Mouse (Mus musculus) hindbrain, embryonic 14.5 days (tissue): ENCODE measurements around the gene Cd164l2. TPM values are rescaled to one million over a fixed set of nuclear protein-coding genes. Genes with fewer than 3 reads are reported as not detected.

Experiments
- ATAC-seq: fragments of 200-750 bp; cut with Nextera tagmentation; 2 replicates; pipeline ENCODE4 v1.8.0; 2017; ENCODE audit warnings: moderate number of reproducible peaks, mild to moderate bottlenecking, moderate TSS enrichment, moderate library complexity; ENCODE audit not compliant: low FRiP score
- DNase-seq: peaks from one replicate; pipeline ENCODE4 v3.0.0-alpha.2; 2015; ENCODE audit warnings: low spot score
- H3K27ac ChIP-seq: fragments of 300-500 bp; sonication (generic); 2 replicates; pipeline ENCODE4 v1.5.1; 2014; ENCODE audit warnings: mild to moderate bottlenecking, moderate library complexity
- H3K27me3 ChIP-seq: fragments of 300-500 bp; sonication (generic); 2 replicates; pipeline ENCODE4 v1.6.1; 2014; ENCODE audit warnings: mild to moderate bottlenecking, low read length, mixed read lengths; ENCODE audit not compliant: control insufficient read depth, insufficient read depth
- H3K36me3 ChIP-seq: fragments of 300-500 bp; sonication (generic); replicated peaks from 2 replicates; pipeline ENCODE4 v1.6.1; 2014; ENCODE audit not compliant: control insufficient read depth, insufficient read depth
- H3K4me1 ChIP-seq: fragments of 300-500 bp; sonication (generic); replicated peaks from 2 replicates; pipeline ENCODE4 v1.6.1; 2014; ENCODE audit warnings: antibody characterized with exemption, low read length, mixed read lengths; ENCODE audit not compliant: control insufficient read depth, insufficient read depth
- H3K4me2 ChIP-seq: fragments of 300-500 bp; sonication (generic); replicated peaks from 2 replicates; pipeline ENCODE4 v1.6.1; 2014; ENCODE audit warnings: mild to moderate bottlenecking, moderate library complexity
- H3K4me3 ChIP-seq: fragments of 300-500 bp; sonication (generic); replicated peaks from 2 replicates; pipeline ENCODE4 v1.5.1; 2014; ENCODE audit warnings: mild to moderate bottlenecking, low read length
- H3K9ac ChIP-seq: fragments of 300-500 bp; sonication (generic); 2 replicates; pipeline ENCODE4 v1.6.1; 2014
- H3K9me3 ChIP-seq: fragments of 300-500 bp; sonication (generic); 2 replicates; pipeline ENCODE4 v1.6.1; 2016; ENCODE audit warnings: low read length; ENCODE audit not compliant: control insufficient read depth
- WGBS: fragments of 180-500 bp; shearing (Covaris S2); extraction: QIAGEN DNeasy Blood & Tissue Kit; methylation state at CpG from one replicate; pipeline ENCODE4 v1.1.7; 2014; 5-methylcytosine and 5-hydroxymethylcytosine counted together
- polyA plus RNA-seq: library from polyadenylated mRNA; unstranded; fragments of >200 nt; fragmentation: Nextera tagmentation; extraction: Ambion mirVana; gene quantifications from 2 replicates; pipeline ENCODE4 v1.2.1, GENCODE M21; 2014

The Cd164l2 gene
- polyA plus RNA-seq, 1 experiment from 2014 or later, result 2.2 TPM

DNA sequence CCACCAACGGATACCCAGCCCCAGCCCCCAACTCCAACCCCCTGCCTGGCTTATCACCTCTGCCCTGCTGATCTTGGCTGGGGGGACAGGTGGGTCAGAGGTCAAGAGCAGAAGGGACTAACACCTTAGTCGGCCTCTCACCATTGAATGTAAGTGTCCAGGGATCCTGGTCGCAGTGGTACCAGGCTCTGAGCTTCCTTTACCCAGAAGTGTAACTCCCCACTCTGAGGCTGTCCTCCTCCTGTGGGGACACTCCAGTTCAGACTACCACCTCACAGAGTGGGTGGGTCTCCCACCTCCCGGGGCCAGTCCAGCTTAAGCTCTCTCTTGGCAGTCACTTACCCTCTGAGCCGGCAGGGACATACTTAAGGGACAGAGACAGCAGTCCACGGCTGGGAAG, 43.5 kb downstream of the Cd164l2 start:
- H3K36me3 ChIP-seq, result no peaks in the 10 kb centered on the region
- no peak for DNase-seq
- H3K9ac ChIP-seq, result no peak overlapping the region
- ATAC-seq, result no peak
- H3K4me3 ChIP-seq, result no peak overlapping the region
- H3K4me2 ChIP-seq, result no peak overlapping the region
- H3K4me1 ChIP-seq, result peaks cover 8% of the 10 kb centered on the region
- no peaks in the 10 kb centered on the region for H3K9me3 ChIP-seq
- no peak overlapping the region for H3K27ac ChIP-seq
- peaks cover 49% of the 10 kb centered on the region for H3K27me3 ChIP-seq
- WGBS, result 76% methylated on average over 6 of the region's 6 CpGs

DNA sequence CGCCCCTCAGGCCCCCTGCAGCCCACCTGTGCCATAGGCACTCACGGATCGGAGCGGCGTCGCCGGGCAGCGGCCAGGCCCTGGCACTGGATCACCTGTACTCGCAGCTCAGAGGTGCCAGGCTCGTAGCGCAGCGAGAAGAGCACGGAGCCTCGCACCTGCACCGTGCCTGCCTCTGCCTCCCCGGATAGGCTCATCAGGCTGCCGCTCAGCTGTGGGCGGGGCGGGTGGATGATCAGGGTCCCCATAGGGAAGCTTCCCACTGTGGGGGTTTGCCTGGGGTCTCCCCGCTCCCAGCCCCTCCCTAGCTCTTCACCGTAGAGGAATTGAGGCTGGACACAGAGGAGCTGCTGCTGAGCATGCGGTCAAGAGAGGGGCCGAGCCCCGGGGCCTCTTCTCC, 44.9 kb downstream of the Cd164l2 start:
- Histone ChIP-seq H3K27me3 (peaks cover 35% of the 10 kb centered on the region), H3K36me3 (no peaks in the 10 kb centered on the region), H3K4me3 (no peak overlapping the region), H3K4me1 (no peaks in the 10 kb centered on the region), H3K4me2 (no peak overlapping the region; the same call in 1 of the 2 replicates), H3K9me3 (no peaks in the 10 kb centered on the region), H3K9ac (no peak overlapping the region), H3K27ac (no peak overlapping the region)
- WGBS, result 18% methylated on average over 24 of the region's 24 CpGs
- ATAC-seq (no peak), DNase-seq (no peak)

DNA sequence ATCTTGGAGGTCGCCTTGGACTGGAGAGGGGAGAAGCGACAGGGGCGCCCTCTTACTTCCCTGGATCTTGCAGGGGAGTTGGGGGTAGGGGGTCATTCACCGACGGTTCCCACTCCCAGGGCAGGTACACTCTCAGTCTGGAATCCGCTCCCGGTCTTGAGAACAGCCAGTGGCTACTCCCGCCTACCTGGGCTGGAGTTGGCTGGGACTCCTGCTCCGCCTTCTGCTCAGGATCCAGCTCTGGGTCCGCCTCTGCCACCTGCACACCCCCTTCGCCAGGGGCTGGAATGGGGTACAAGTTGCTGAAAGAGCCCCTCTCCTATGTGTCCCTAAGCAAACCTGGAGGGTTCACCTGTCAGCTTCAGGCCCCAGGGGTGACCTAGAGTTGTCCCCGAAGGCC, 45.3 kb downstream of the Cd164l2 start:
- Histone ChIP-seq H3K36me3 (no peaks in the 10 kb centered on the region), H3K9me3 (no peaks in the 10 kb centered on the region), H3K4me3 (no peak overlapping the region), H3K27ac (no peak overlapping the region), H3K9ac (no peak overlapping the region), H3K4me2 (no peak overlapping the region), H3K4me1 (no peaks in the 10 kb centered on the region), H3K27me3 (peaks cover 31% of the 10 kb centered on the region)
- WGBS, result 38% methylated on average over 12 of the region's 12 CpGs
- ATAC-seq, result no peak
- no peak for DNase-seq

DNA sequence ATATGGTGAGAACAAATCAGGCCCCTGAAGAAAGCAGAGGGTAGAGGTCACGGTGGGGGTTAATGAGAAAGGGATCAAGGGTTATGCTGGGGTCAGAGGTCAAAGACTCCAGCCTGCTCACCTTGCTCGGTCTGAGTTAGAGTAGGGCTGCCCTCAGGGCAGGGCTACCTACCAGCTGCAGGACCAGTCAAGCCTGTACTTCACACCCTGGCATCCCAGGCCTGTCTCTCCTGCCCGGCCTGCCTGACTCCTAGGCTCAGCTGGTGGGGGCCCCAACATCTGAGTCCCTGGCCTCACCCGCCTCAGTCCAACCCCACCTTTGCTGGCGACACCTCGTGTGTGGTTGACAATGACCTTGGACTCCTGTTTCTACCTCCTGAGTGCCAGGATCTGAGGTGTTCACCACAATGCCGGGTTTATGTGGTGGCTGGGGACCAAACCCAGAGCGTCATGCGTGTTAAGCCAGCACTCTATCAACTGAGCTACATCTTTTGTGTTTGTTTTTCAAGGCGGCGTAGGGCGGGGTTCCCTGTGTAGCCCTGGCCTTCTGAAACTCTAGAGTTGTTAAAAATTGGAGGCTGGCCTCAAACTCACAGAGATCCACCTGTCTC, 46.0 kb downstream of the Cd164l2 start:
- Histone ChIP-seq H3K4me1 (no peaks in the 10 kb centered on the region), H3K4me2 (no peak overlapping the region), H3K9ac (no peak overlapping the region), H3K9me3 (no peaks in the 10 kb centered on the region), H3K27me3 (peaks cover 25% of the 10 kb centered on the region), H3K27ac (no peak overlapping the region), H3K4me3 (no peak overlapping the region), H3K36me3 (no peaks in the 10 kb centered on the region)
- whole genome bisulfite sequencing, result 85% methylated on average over 12 of the region's 12 CpGs
- DNase-seq (no peak), ATAC-seq (no peak)

DNA sequence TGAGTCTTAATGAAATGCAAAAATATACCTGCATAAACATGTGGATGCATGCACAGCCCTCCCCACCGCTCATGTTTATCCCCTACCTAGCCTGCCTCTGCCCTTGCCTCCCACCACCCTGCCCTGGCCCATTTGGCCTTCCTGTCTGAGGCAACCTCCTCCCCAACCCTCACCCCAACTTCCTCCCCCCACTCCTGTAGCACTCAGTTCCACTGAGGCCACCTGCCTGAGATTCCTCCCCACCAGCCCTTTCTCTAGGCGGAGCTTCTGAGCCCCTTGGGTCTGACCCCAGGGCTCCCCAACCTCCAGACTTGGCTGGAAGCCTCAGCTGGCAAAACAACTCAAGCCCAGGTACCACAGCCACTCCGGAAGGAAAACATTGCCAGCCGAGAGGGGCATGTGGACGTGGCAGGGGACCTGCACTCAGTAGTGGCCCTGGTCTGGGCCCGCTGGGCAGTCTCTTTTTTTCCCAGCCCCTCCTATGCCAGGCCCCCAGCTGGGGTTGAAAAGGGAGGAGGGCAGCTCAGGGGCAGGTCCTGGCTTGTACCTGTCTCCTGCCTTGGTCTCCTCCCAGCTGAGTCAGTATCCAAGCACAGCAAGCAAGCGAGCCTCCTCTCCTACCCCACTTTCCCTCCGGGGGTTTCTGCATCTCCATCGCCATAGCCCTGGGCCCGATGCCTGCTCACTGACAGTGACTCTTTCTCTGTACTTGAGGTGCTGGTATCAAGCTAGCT, 49.9 kb downstream of the Cd164l2 start:
- 46% methylated on average over 10 of the region's 10 CpGs for WGBS
- H3K27ac ChIP-seq, result no peak overlapping the region
- DNase-seq (no peak), ATAC-seq (no peak)
- H3K27me3 ChIP-seq, result peaks cover 6% of the 10 kb centered on the region; the same call in 1 of the 2 replicates
- peaks cover 3% of the 10 kb centered on the region; the same call in 1 of the 2 replicates for H3K9me3 ChIP-seq
- H3K9ac ChIP-seq, result no peak overlapping the region
- no peak overlapping the region for H3K4me3 ChIP-seq
- peaks cover 26% of the 10 kb centered on the region for H3K36me3 ChIP-seq
- H3K4me1 ChIP-seq, result no peaks in the 10 kb centered on the region
- H3K4me2 ChIP-seq, result no peak overlapping the region

DNA sequence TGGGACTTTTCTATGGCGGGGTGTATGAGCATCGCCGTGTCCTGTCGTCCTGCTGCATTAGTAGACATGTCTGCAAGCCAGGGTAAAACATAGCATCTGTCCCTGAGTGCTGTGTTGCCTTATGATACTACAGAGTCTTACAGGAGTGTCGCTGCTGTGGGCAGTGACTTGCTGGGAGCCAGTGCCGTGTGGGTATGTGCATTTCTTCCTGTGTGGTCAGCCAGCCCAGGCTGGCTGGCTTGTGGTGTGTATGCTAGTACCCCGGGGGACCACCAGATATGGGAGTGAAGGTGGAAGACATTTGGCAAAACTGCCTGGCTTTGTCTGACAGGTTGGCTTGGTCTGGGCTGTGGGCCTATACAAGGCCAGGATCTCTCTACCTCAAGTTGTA, 50.4 kb downstream of the Cd164l2 start:
- no peak overlapping the region for H3K4me3 ChIP-seq
- H3K4me2 ChIP-seq, result no peak overlapping the region
- H3K36me3 ChIP-seq, result peaks cover 32% of the 10 kb centered on the region
- 71% methylated on average over 7 of the region's 7 CpGs for WGBS
- H3K27ac ChIP-seq, result no peak overlapping the region
- H3K4me1 ChIP-seq, result no peaks in the 10 kb centered on the region
- ATAC-seq (no peak), DNase-seq (no peak)
- peaks cover 3% of the 10 kb centered on the region; the same call in 1 of the 2 replicates for H3K9me3 ChIP-seq
- H3K9ac ChIP-seq, result no peak overlapping the region
- peaks cover under 1% of the 10 kb centered on the region; the same call in 1 of the 2 replicates for H3K27me3 ChIP-seq

DNA sequence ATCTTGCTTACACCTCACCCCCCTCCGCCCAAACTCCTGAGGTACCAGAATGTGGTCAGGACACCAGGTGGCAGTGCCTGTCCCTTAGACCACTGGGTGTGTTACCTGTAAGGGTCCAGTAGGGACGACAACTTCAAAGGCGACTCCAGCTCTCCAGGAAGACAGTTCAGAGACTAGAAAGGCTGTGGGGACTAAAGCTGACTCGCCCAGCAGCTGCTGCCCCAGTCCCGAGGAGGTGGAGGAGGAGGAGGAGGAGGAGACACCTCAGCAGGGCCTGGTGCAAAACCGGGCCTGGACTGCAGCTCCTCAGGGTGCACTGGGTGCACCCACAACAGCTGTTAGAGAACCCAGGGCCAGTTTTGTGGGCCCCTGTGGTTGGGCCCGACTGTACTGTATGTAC, 51.0 kb downstream of the Cd164l2 start, which contains the start of gene Sytl1:
Gene Sytl1 (minus strand): TSS at position 232 of the 400 bp plus-strand sequence.
- Histone ChIP-seq H3K9me3 (peaks cover 3% of the 10 kb centered on the region; the same call in 1 of the 2 replicates), H3K4me1 (no peaks in the 10 kb centered on the region), H3K4me3 (no peak within 1 kb of the TSS), H3K9ac (no peak within 1 kb of the TSS), H3K27ac (no peak within 1 kb of the TSS), H3K27me3 (no peaks in the 10 kb centered on the region), H3K4me2 (no peak within 1 kb of the TSS), H3K36me3 (peaks cover 37% of the 10 kb centered on the region)
- ATAC-seq (no peak), DNase-seq (no peak)
- 49% methylated on average over 7 of the region's 7 CpGs for WGBS

DNA sequence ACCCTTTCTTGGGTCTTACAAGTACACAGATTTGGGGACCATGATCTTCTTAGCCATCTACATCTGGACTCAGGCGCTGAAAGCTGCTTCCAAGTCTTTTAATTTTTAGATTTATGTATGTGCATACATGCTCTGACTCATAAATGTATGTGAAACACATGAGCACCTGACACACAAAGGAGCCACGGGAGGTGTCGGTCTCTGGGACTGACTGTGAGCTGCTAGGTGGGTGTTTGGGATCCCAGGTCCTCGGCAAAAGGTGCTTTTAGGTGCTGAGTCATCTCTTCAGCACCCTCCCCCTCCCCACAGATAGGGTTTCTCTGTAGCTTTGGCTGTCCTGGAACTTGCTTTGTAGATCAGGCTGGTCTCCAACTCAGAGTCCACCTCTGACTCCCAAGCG, 51.8 kb downstream of the Cd164l2 start:
- H3K4me1 ChIP-seq, result no peaks in the 10 kb centered on the region
- peaks cover 3% of the 10 kb centered on the region; the same call in 1 of the 2 replicates for H3K9me3 ChIP-seq
- DNase-seq (no peak), ATAC-seq (no peak)
- H3K27me3 ChIP-seq, result no peaks in the 10 kb centered on the region
- H3K4me2 ChIP-seq, result no peak overlapping the region
- no peak overlapping the region for H3K9ac ChIP-seq
- no peak overlapping the region for H3K4me3 ChIP-seq
- no peak overlapping the region for H3K27ac ChIP-seq
- H3K36me3 ChIP-seq, result peaks cover 46% of the 10 kb centered on the region
- 91% methylated on average over 5 of the region's 5 CpGs for WGBS

DNA sequence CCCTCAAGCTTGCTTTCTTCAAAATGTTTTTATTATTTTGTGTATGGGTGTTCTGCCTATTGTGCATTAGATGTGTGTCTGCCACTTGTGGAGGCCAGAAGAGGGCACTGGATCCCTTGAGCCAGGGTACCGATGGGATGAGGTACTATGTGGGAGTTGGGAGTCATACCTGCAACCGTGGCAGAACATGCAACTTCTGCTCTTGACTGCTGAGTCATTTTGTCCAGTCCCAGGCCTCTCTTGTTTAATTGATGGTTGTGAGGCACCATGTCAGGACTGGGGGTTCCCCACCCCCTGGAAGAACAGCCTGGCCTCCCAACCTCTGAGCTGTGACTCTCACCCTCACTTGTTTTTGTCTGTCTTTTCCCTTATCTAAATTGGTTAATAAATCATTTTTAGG, 52.6 kb downstream of the Cd164l2 start:
- Histone ChIP-seq H3K4me2 (no peak overlapping the region), H3K27ac (no peak overlapping the region), H3K9ac (no peak overlapping the region), H3K27me3 (no peaks in the 10 kb centered on the region), H3K36me3 (peaks cover 54% of the 10 kb centered on the region), H3K9me3 (peaks cover 3% of the 10 kb centered on the region; the same call in 1 of the 2 replicates), H3K4me3 (no peak overlapping the region), H3K4me1 (no peaks in the 10 kb centered on the region)
- ATAC-seq (no peak), DNase-seq (no peak)
- WGBS, result 94% methylated on average over 2 of the region's 2 CpGs
